In genomic region chr16:4593971-4594813, GRCm38 (mm10) we compare ENCODE assay signal across 8 mouse cellular contexts. TPM values are rescaled to one million over a fixed set of nuclear protein-coding genes. Genes with fewer than 3 reads are reported as not detected.
A peak's percentile ranks its signal among the peaks of the same experiment; 100 is the strongest.
DNase-seq lines count a peak whose midpoint lies in the region; ATAC-seq and TF ChIP-seq lines count a peak whose summit lies in the region.

Glis2 (plus strand) TSS chr16:4594713.

- peak within 1 kb of the TSS; percentile 67 for H3K4me2 ChIP-seq in heart, embryonic 16.5 days (ENCODE audit: low read depth, low read length)

- H3K9me3 ChIP-seq in E14TG2a.4 (ENCODE audit: low read length), result no peaks in the 10 kb centered on the region
- H3K9me3 ChIP-seq in embryonic facial prominence, embryonic 10.5 days, result no peaks in the 10 kb centered on the region
- no peaks in the 10 kb centered on the region for H3K9me3 ChIP-seq in heart, embryonic 16.5 days (replicated peaks; ENCODE audit: control insufficient read depth, low read length)

- peak; percentile 84 for ATAC-seq in heart, embryonic 16.5 days (replicated peaks; ENCODE audit: extremely low read depth, insufficient read depth, low FRiP score)

- peak within 1 kb of the TSS; percentile 90 for H3K4me3 ChIP-seq in E14TG2a.4 (replicated peaks; ENCODE audit: low read length)
- peak within 1 kb of the TSS; percentile 83 for H3K4me3 ChIP-seq in embryonic facial prominence, embryonic 10.5 days
- peak within 1 kb of the TSS; percentile 83 for H3K4me3 ChIP-seq in heart, embryonic 16.5 days (ENCODE audit: low read length)

- peak; percentile 74 to 89 for DNase-seq in adrenal gland, adult (ENCODE audit: inconsistent age in 2 of 2, low spot score in 1 of 2)
- DNase-seq in embryonic facial prominence, embryonic 10.5 days (ENCODE audit: low spot score), result peak; percentile 96
- DNase-seq in kidney, postnatal 25 days, result peak; percentile 75 to 93
- peak; percentile 73 for DNase-seq in lung, postnatal 10 days
- DNase-seq in right cerebral cortex, postnatal 14 days, result peak; percentile 62
- no peak for DNase-seq in spleen, adult 12 weeks (ENCODE audit: low spot score)

- H3K4me1 ChIP-seq in E14TG2a.4 (replicated peaks; ENCODE audit: low read depth, low read length), result peaks cover 84% of the 10 kb centered on the region
- H3K4me1 ChIP-seq in embryonic facial prominence, embryonic 10.5 days, result peaks cover 66% of the 10 kb centered on the region
- peaks cover 50% of the 10 kb centered on the region for H3K4me1 ChIP-seq in heart, embryonic 16.5 days (ENCODE audit: control insufficient read depth, insufficient read depth, low read length)

- H3K9ac ChIP-seq in heart, embryonic 16.5 days (ENCODE audit: low read length), result peak within 1 kb of the TSS; percentile 89

- peaks cover 13% of the 10 kb centered on the region for H3K36me3 ChIP-seq in E14TG2a.4 (ENCODE audit: insufficient read depth, low read length)
- H3K36me3 ChIP-seq in embryonic facial prominence, embryonic 10.5 days (replicated peaks), result peaks cover 13% of the 10 kb centered on the region
- H3K36me3 ChIP-seq in heart, embryonic 16.5 days (ENCODE audit: control insufficient read depth, insufficient read depth), result peaks cover 8% of the 10 kb centered on the region

- under 1% methylated on average over 51 of the region's 74 CpGs for WGBS in embryonic facial prominence, embryonic 10.5 days
- WGBS in heart, embryonic 16.5 days, result under 1% methylated on average over 35 of the region's 74 CpGs

- H3K27ac ChIP-seq in embryonic facial prominence, embryonic 10.5 days (replicated peaks), result peak within 1 kb of the TSS; percentile 96
- H3K27ac ChIP-seq in heart, embryonic 16.5 days (ENCODE audit: low read length), result peak within 1 kb of the TSS; percentile 93

- no peaks in the 10 kb centered on the region for H3K27me3 ChIP-seq in E14TG2a.4 (ENCODE audit: insufficient read depth, low read length)
- no peaks in the 10 kb centered on the region for H3K27me3 ChIP-seq in embryonic facial prominence, embryonic 10.5 days (replicated peaks; ENCODE audit: low read depth, poor library complexity, severe bottlenecking)
- H3K27me3 ChIP-seq in heart, embryonic 16.5 days (ENCODE audit: control insufficient read depth, insufficient read depth, low read length), result no peaks in the 10 kb centered on the region

- TF ChIP-seq CTCF in E14TG2a.4 (conservative IDR thresholded peaks at IDR 0.05; ENCODE audit: low read length), result no peak

RNA-seq across cellular contexts. Expression of gene Glis2, which starts in this region (rescaled TPM):
- polyA plus RNA-seq in embryonic facial prominence, embryonic 10.5 days (2016; fragmentation: Nextera tagmentation; extraction: Ambion mirVana), result 22.2 and 22.3 TPM in 2 replicates
- polyA plus RNA-seq in heart, embryonic 16.5 days (2015; fragmentation: Nextera tagmentation; extraction: Ambion mirVana), result 12.3 and 14.2 TPM in 2 replicates
